Mouse (Mus musculus): Measurements from ENCODE around the gene Fbxo24. TPM values are rescaled to one million over a fixed set of nuclear protein-coding genes. Genes with fewer than 3 reads are reported as not detected.

Gene Fbxo24
- polyA plus RNA-seq, 1 experiment from 2014 or later: 0.12 TPM

GRCm38 (mm10) chr5:137660064-137660688 is 31.4 kb upstream of the Fbxo24 start:
- no peak overlapping the region for H3K4me3 ChIP-seq (replicated peaks; ENCODE audit: low read length)
- H3K4me1 ChIP-seq (replicated peaks; ENCODE audit: control insufficient read depth, insufficient read depth, low read length): no peaks in the 10 kb centered on the region
- no peak for DNase-seq (ENCODE audit: low spot score)
- no peak overlapping the region for H3K9ac ChIP-seq
- WGBS: 97% methylated on average over 6 of the region's 6 CpGs
- no peak overlapping the region for H3K27ac ChIP-seq
- ATAC-seq (ENCODE audit: low FRiP score): no peak
- H3K27me3 ChIP-seq (ENCODE audit: control insufficient read depth, insufficient read depth, low read length): no peaks in the 10 kb centered on the region
- H3K36me3 ChIP-seq (replicated peaks; ENCODE audit: control insufficient read depth, insufficient read depth): peaks cover 74% of the 10 kb centered on the region
- H3K9me3 ChIP-seq (ENCODE audit: control insufficient read depth, low read length): no peaks in the 10 kb centered on the region
- H3K4me2 ChIP-seq (replicated peaks): no peak overlapping the region

- H3K9me3 ChIP-seq (ENCODE audit: control insufficient read depth, low read length): no peaks in the 10 kb centered on the region
- ATAC-seq (ENCODE audit: low FRiP score) (0 out of 2 replicates have a peak, but pooled peaks have one; percentile 31), DNase-seq (ENCODE audit: low spot score) (peak; percentile 88)
- no peak overlapping the region for H3K4me2 ChIP-seq (replicated peaks)
- H3K4me1 ChIP-seq (replicated peaks; ENCODE audit: control insufficient read depth, insufficient read depth, low read length): no peaks in the 10 kb centered on the region
- no peak overlapping the region for H3K27ac ChIP-seq
- no peak overlapping the region for H3K4me3 ChIP-seq (replicated peaks; ENCODE audit: low read length)
- WGBS: 30% methylated on average over 6 of the region's 6 CpGs
- no peaks in the 10 kb centered on the region for H3K27me3 ChIP-seq (ENCODE audit: control insufficient read depth, insufficient read depth, low read length)
- peaks cover 60% of the 10 kb centered on the region for H3K36me3 ChIP-seq (replicated peaks; ENCODE audit: control insufficient read depth, insufficient read depth)
- no peak overlapping the region for H3K9ac ChIP-seq
Measured at GRCm38 (mm10) chr5:137656977-137657376, 28.2 kb upstream of the Fbxo24 start.

GRCm38 (mm10) chr5:137654746-137655145 is 25.9 kb upstream of the Fbxo24 start:
- ATAC-seq (ENCODE audit: low FRiP score) (no peak), DNase-seq (ENCODE audit: low spot score) (no peak)
- Histone ChIP-seq H3K36me3 (replicated peaks; ENCODE audit: control insufficient read depth, insufficient read depth) (peaks cover 53% of the 10 kb centered on the region), H3K4me1 (replicated peaks; ENCODE audit: control insufficient read depth, insufficient read depth, low read length) (no peaks in the 10 kb centered on the region), H3K27ac (no peak overlapping the region), H3K9me3 (ENCODE audit: control insufficient read depth, low read length) (no peaks in the 10 kb centered on the region), H3K4me2 (replicated peaks) (no peak overlapping the region), H3K4me3 (replicated peaks; ENCODE audit: low read length) (no peak overlapping the region), H3K27me3 (ENCODE audit: control insufficient read depth, insufficient read depth, low read length) (no peaks in the 10 kb centered on the region), H3K9ac (no peak overlapping the region)
- WGBS: 82% methylated on average over 7 of the region's 7 CpGs

- H3K27ac ChIP-seq: no peak overlapping the region
- no peaks in the 10 kb centered on the region for H3K27me3 ChIP-seq (ENCODE audit: control insufficient read depth, insufficient read depth, low read length)
- WGBS: 94% methylated on average over 10 of the region's 10 CpGs
- H3K4me3 ChIP-seq (replicated peaks; ENCODE audit: low read length): no peak overlapping the region
- H3K4me1 ChIP-seq (replicated peaks; ENCODE audit: control insufficient read depth, insufficient read depth, low read length): no peaks in the 10 kb centered on the region; the same call in 1 of the 2 replicates
- DNase-seq (ENCODE audit: low spot score) (no peak), ATAC-seq (ENCODE audit: low FRiP score) (no peak)
- no peaks in the 10 kb centered on the region for H3K9me3 ChIP-seq (ENCODE audit: control insufficient read depth, low read length)
- no peak overlapping the region for H3K4me2 ChIP-seq (replicated peaks)
- peaks cover 41% of the 10 kb centered on the region for H3K36me3 ChIP-seq (replicated peaks; ENCODE audit: control insufficient read depth, insufficient read depth)
- H3K9ac ChIP-seq: no peak overlapping the region
Measured at GRCm38 (mm10) chr5:137653366-137653765, 24.6 kb upstream of the Fbxo24 start.

- ATAC-seq (ENCODE audit: low FRiP score): 0 out of 2 replicates have a peak, but pooled peaks have one; percentile 45
- Histone ChIP-seq H3K4me2 (replicated peaks) (no peak overlapping the region), H3K9ac (no peak overlapping the region), H3K4me1 (replicated peaks; ENCODE audit: control insufficient read depth, insufficient read depth, low read length) (no peaks in the 10 kb centered on the region; the same call in 1 of the 2 replicates), H3K4me3 (replicated peaks; ENCODE audit: low read length) (no peak overlapping the region), H3K9me3 (ENCODE audit: control insufficient read depth, low read length) (no peaks in the 10 kb centered on the region), H3K27me3 (ENCODE audit: control insufficient read depth, insufficient read depth, low read length) (no peaks in the 10 kb centered on the region), H3K27ac (no peak overlapping the region), H3K36me3 (replicated peaks; ENCODE audit: control insufficient read depth, insufficient read depth) (peaks cover 37% of the 10 kb centered on the region)
- peak; percentile 76 for DNase-seq (ENCODE audit: low spot score)
- 26% methylated on average over 3 of the region's 3 CpGs for WGBS
Measured at GRCm38 (mm10) chr5:137652474-137652873, 23.7 kb upstream of the Fbxo24 start.

GRCm38 (mm10) chr5:137649669-137650571 is 21.1 kb upstream of the Fbxo24 start:
- no peak overlapping the region for H3K27ac ChIP-seq
- no peaks in the 10 kb centered on the region for H3K9me3 ChIP-seq (ENCODE audit: control insufficient read depth, low read length)
- H3K27me3 ChIP-seq (ENCODE audit: control insufficient read depth, insufficient read depth, low read length): peaks cover 22% of the 10 kb centered on the region
- peaks cover 27% of the 10 kb centered on the region for H3K36me3 ChIP-seq (replicated peaks; ENCODE audit: control insufficient read depth, insufficient read depth)
- DNase-seq (ENCODE audit: low spot score): no peak
- 0 out of 2 replicates have a peak overlapping the region, but pooled peaks have one; percentile 5 for H3K4me2 ChIP-seq (replicated peaks)
- peaks cover 5% of the 10 kb centered on the region; the same call in 1 of the 2 replicates for H3K4me1 ChIP-seq (replicated peaks; ENCODE audit: control insufficient read depth, insufficient read depth, low read length)
- peak overlapping the region; percentile 35; the same call in 1 of the 2 replicates for H3K9ac ChIP-seq
- WGBS: 14% methylated on average over 18 of the region's 18 CpGs
- ATAC-seq (ENCODE audit: low FRiP score): no peak
- H3K4me3 ChIP-seq (replicated peaks; ENCODE audit: low read length): no peak overlapping the region

GRCm38 (mm10) chr5:137649251-137649650 is 20.4 kb upstream of the Fbxo24 start:
- DNase-seq (ENCODE audit: low spot score) (no peak), ATAC-seq (ENCODE audit: low FRiP score) (no peak)
- 25% methylated on average over 4 of the region's 4 CpGs for WGBS
- no peak overlapping the region for H3K4me3 ChIP-seq (replicated peaks; ENCODE audit: low read length)
- H3K27me3 ChIP-seq (ENCODE audit: control insufficient read depth, insufficient read depth, low read length): peaks cover 28% of the 10 kb centered on the region
- H3K27ac ChIP-seq: no peak overlapping the region
- H3K36me3 ChIP-seq (replicated peaks; ENCODE audit: control insufficient read depth, insufficient read depth): peaks cover 24% of the 10 kb centered on the region
- no peak overlapping the region for H3K4me2 ChIP-seq (replicated peaks)
- H3K4me1 ChIP-seq (replicated peaks; ENCODE audit: control insufficient read depth, insufficient read depth, low read length): peaks cover 6% of the 10 kb centered on the region; the same call in 1 of the 2 replicates
- no peak overlapping the region for H3K9ac ChIP-seq
- H3K9me3 ChIP-seq (ENCODE audit: control insufficient read depth, low read length): no peaks in the 10 kb centered on the region

GRCm38 (mm10) chr5:137647827-137648601 is 19.2 kb upstream of the Fbxo24 start:
- 73% methylated on average over 9 of the region's 9 CpGs for WGBS
- Histone ChIP-seq H3K36me3 (replicated peaks; ENCODE audit: control insufficient read depth, insufficient read depth) (peaks cover 16% of the 10 kb centered on the region; the same call in 1 of the 2 replicates), H3K4me1 (replicated peaks; ENCODE audit: control insufficient read depth, insufficient read depth, low read length) (peaks cover 6% of the 10 kb centered on the region; the same call in 1 of the 2 replicates), H3K4me3 (replicated peaks; ENCODE audit: low read length) (no peak overlapping the region), H3K9ac (no peak overlapping the region), H3K27ac (no peak overlapping the region), H3K4me2 (replicated peaks) (no peak overlapping the region), H3K27me3 (ENCODE audit: control insufficient read depth, insufficient read depth, low read length) (peaks cover 37% of the 10 kb centered on the region), H3K9me3 (ENCODE audit: control insufficient read depth, low read length) (no peaks in the 10 kb centered on the region)
- ATAC-seq (ENCODE audit: low FRiP score): no peak; the same call in 1 of the 2 replicates
- no peak for DNase-seq (ENCODE audit: low spot score)
